Mouse (Mus musculus) stomach, embryonic 14.5 days (tissue): Measurements from ENCODE around the gene Gm7358. TPM values are rescaled to one million over a fixed set of nuclear protein-coding genes. Genes with fewer than 3 reads are reported as not detected.
"Not testable (repeated sequence)": the region's sequence is repeated elsewhere in the genome, so short reads cannot be mapped to it uniquely, and the experiment has no call there.

Experiments
- ATAC-seq: fragments of 200-750 bp; cut with Nextera tagmentation; 2 replicates; pipeline ENCODE4 v1.8.0; 2017; ENCODE audit warnings: low read depth, moderate TSS enrichment; ENCODE audit not compliant: insufficient number of reproducible peaks, insufficient read depth, low FRiP score
- H3K27ac ChIP-seq: fragments of 300-500 bp; sonication (generic); 2 replicates; pipeline ENCODE4 v1.5.1; 2014; ENCODE audit warnings: mild to moderate bottlenecking, low read length, moderate library complexity, mixed read lengths
- H3K27me3 ChIP-seq: fragments of 300-500 bp; sonication (generic); 2 replicates; pipeline ENCODE4 v1.6.1; 2014; ENCODE audit warnings: low read length, control low read depth, mixed read lengths; ENCODE audit not compliant: control insufficient read depth, insufficient read depth
- H3K36me3 ChIP-seq: fragments of 300-500 bp; sonication (generic); 2 replicates; pipeline ENCODE4 v1.6.1; 2014; ENCODE audit warnings: mild to moderate bottlenecking, control low read depth, low read length, moderate library complexity, mixed read lengths; ENCODE audit not compliant: control insufficient read depth, insufficient read depth
- H3K4me1 ChIP-seq: fragments of 300-500 bp; sonication (generic); 2 replicates; pipeline ENCODE4 v1.6.1; 2014; ENCODE audit warnings: low read length, control low read depth, mixed read lengths; ENCODE audit not compliant: control insufficient read depth, insufficient read depth
- H3K4me2 ChIP-seq: fragments of 300-500 bp; sonication (generic); replicated peaks from 2 replicates; pipeline ENCODE4 v1.6.1; 2014; ENCODE audit warnings: low read depth, low read length, control low read depth
- H3K4me3 ChIP-seq: fragments of 300-500 bp; sonication (generic); 2 replicates; pipeline ENCODE4 v1.5.1; 2014; ENCODE audit warnings: low read depth, low read length, control low read depth
- H3K9ac ChIP-seq: fragments of 300-500 bp; sonication (generic); replicated peaks from 2 replicates; pipeline ENCODE4 v1.6.1; 2014; ENCODE audit warnings: low read depth, mild to moderate bottlenecking, control low read depth, low read length, moderate library complexity, mixed read lengths
- H3K9me3 ChIP-seq: fragments of 300-500 bp; sonication (generic); 2 replicates; pipeline ENCODE4 v1.6.1; 2016; ENCODE audit warnings: low read depth, low read length, control low read depth; ENCODE audit not compliant: control insufficient read depth
- WGBS: fragments of 180-500 bp; shearing (Covaris S2); extraction: QIAGEN DNeasy Blood & Tissue Kit; methylation state at CpG from one replicate; pipeline ENCODE4 v1.1.7; 2014; 5-methylcytosine and 5-hydroxymethylcytosine counted together
- polyA plus RNA-seq: library from polyadenylated mRNA; unstranded; fragments of >200 nt; fragmentation: Nextera tagmentation; extraction: Ambion mirVana; gene quantifications from 2 replicates; pipeline ENCODE4 v1.2.1, GENCODE M21; 2014

The Gm7358 gene
- not detected in 2 replicates for polyA plus RNA-seq

DNA sequence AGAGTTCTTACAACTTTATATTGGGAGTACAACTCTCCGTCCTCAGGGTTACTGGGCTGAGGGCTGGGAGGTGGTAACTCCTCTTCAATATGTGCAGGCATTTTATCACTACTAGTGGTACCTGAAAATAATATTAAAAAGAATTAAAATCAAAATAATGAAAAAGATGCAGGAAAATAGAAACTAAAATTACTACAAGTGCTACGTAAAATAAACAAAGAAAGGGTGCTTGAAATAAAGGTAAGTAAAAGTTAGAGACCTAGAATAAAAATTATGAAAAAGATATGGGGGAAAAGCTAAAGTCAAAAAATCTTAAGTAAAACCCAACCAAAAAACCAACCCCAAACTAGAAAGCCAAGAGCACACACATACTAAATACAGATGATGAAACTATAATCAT, at the start of gene Gm7358:
Gm7358 (minus strand) TSS at position 101 of the 400 bp plus-strand sequence.
- whole genome bisulfite sequencing: no CpG with 5 or more reads among the region's 2 CpGs
- H3K27me3 ChIP-seq, H3K4me1 ChIP-seq, H3K27ac ChIP-seq, H3K4me2 ChIP-seq, H3K9me3 ChIP-seq, H3K4me3 ChIP-seq, ATAC-seq, H3K36me3 ChIP-seq, H3K9ac ChIP-seq: not testable (repeated sequence)

- not testable (repeated sequence) for H3K27me3 ChIP-seq, H3K27ac ChIP-seq, H3K4me2 ChIP-seq, H3K4me3 ChIP-seq, H3K9me3 ChIP-seq, H3K9ac ChIP-seq, H3K36me3 ChIP-seq, ATAC-seq, H3K4me1 ChIP-seq
- WGBS: 20% methylated on average over 3 of the region's 3 CpGs
Observed at GRCm38 (mm10) chr17:14103018-14103417, 43.7 kb upstream of the Gm7358 start.

- H3K36me3 ChIP-seq, H3K27me3 ChIP-seq, H3K27ac ChIP-seq, H3K9me3 ChIP-seq, H3K9ac ChIP-seq, H3K4me1 ChIP-seq, H3K4me2 ChIP-seq, H3K4me3 ChIP-seq, ATAC-seq: not testable (repeated sequence)
- WGBS: 4% methylated on average over 1 of the region's 1 CpGs
Observed at GRCm38 (mm10) chr17:14101446-14101980, 42.2 kb upstream of the Gm7358 start.

GRCm38 (mm10) chr17:14099886-14100285, 40.6 kb upstream of the Gm7358 start:
- H3K9ac ChIP-seq, H3K4me3 ChIP-seq, H3K4me1 ChIP-seq, H3K27ac ChIP-seq, ATAC-seq, H3K9me3 ChIP-seq, H3K4me2 ChIP-seq, H3K36me3 ChIP-seq, H3K27me3 ChIP-seq: not testable (repeated sequence)
- WGBS: 61% methylated on average over 3 of the region's 3 CpGs

DNA sequence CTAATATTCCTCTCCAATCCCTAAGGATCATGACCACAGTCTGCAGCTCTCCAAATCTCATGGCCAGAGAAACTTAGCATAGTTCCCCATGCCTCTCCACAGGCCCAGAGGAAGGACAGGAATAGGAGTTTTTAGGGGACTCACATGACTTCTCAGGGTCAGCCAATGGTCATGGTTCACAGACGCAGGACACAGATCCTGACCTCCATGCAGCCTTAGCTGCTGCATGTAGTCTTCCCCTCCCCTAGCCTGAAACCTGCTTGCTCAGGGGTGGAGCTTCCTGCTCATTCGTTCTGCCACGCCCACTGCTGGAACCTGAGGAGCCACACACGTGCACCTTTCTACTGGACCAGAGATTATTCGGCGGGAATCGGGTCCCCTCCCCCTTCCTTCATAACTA, 34.8 kb upstream of the Gm7358 start:
- ATAC-seq: not testable (repeated sequence)

DNA sequence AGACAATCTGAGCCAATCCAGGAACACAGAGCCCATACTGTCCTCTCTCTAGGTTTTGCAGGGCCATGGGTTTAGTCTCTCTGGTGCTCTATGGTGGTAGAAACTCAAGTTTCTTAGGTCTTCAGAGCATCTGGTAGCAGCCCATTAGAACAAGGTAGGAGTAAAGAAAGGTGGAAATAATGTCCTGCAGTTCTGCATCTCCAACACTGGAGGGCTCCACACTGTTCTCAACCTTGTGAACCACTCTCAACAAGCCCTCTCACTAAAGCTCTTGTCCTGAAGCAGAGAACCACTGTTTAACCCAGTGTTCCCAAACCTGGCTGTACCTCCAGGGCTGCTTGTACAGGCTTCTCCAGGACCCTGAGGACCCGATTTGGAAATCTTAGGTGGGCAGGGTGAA, 27.3 kb upstream of the Gm7358 start:
- not testable (repeated sequence) for H3K9ac ChIP-seq, ATAC-seq, H3K36me3 ChIP-seq, H3K27me3 ChIP-seq, H3K9me3 ChIP-seq, H3K4me2 ChIP-seq, H3K4me1 ChIP-seq, H3K27ac ChIP-seq, H3K4me3 ChIP-seq
- WGBS: 0% methylated on average over 1 of the region's 1 CpGs

More for the DNA sequence above, 34.8 kb upstream of the Gm7358 start:
- H3K27ac ChIP-seq, H3K9me3 ChIP-seq, H3K4me1 ChIP-seq, H3K36me3 ChIP-seq, H3K9ac ChIP-seq, H3K4me2 ChIP-seq, H3K27me3 ChIP-seq, H3K4me3 ChIP-seq: not testable (repeated sequence)
- WGBS: 42% methylated on average over 2 of the region's 7 CpGs

DNA sequence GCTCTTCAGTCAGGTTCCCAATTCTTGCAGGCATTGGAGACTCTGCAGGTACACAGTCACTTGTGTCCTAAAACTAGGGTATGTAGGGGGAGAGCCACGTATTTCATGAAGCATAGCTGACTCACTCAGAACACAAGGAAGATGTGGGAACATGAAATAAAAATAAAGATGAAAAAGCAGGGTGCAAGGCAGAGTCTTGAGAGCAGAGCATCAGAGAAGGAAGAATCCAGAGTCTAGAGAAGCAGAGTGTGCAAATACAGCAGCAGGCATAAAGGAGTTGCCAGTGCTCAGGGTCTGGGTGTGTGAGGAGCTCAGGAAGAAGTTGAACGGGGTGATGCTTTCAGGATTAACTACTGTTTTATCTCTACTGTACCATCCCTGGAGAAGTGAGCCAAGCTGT, 17.5 kb downstream of the Gm7358 start:
- not testable (repeated sequence) for H3K27ac ChIP-seq, H3K36me3 ChIP-seq, H3K9me3 ChIP-seq, H3K4me2 ChIP-seq, ATAC-seq, H3K4me1 ChIP-seq, H3K9ac ChIP-seq, H3K27me3 ChIP-seq, H3K4me3 ChIP-seq
- WGBS: 92% methylated on average over 1 of the region's 2 CpGs

DNA sequence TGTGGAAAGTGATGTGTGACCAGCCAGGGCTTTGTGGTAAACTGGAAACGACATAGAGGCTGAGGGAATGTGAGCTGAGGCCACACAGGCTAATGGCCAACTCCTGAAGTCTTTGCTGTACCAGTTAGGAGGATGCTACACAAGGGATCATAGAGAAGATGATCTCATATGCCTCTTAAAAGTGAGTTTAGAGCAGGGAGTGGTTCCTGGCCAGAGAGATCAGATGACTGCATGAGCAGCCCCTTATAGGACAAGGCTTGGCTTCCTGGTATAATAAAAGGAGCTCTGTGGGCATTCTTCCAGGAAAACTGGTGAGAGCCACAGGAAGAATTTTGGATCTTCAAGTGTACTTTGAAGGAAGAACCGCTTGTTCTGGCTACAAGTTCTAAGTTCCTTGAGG, 22.3 kb downstream of the Gm7358 start:
- 42% methylated on average over 1 of the region's 2 CpGs for whole genome bisulfite sequencing
- ATAC-seq, H3K4me3 ChIP-seq, H3K9me3 ChIP-seq, H3K27ac ChIP-seq, H3K27me3 ChIP-seq, H3K4me2 ChIP-seq, H3K36me3 ChIP-seq, H3K4me1 ChIP-seq, H3K9ac ChIP-seq: not testable (repeated sequence)

GRCm38 (mm10) chr17:14036113-14036512, 23.2 kb downstream of the Gm7358 start:
- not testable (repeated sequence) for H3K27me3 ChIP-seq, H3K4me3 ChIP-seq, H3K36me3 ChIP-seq, H3K9me3 ChIP-seq, H3K4me2 ChIP-seq, ATAC-seq, H3K4me1 ChIP-seq, H3K27ac ChIP-seq, H3K9ac ChIP-seq
- 88% methylated on average over 4 of the region's 4 CpGs for WGBS
